Mouse (Mus musculus) layer of hippocampus, adult 9-11 months (tissue): ENCODE results near the gene Gm614.

Experiments
- DNase-seq: peaks from one replicate; pipeline ENCODE4 v3.0.0; 2022

The Gm614 gene

GRCm38 (mm10) chrX:101263892-101264291, at the start of gene Gm614:
Gene Gm614, minus strand, starts transcription at chrX:101263992.
- DNase-seq = no peak

- peak; percentile 47 for DNase-seq
Observed at GRCm38 (mm10) chrX:101309299-101309698, 45.5 kb upstream of the Gm614 start.

GRCm38 (mm10) chrX:101304646-101305045, 40.9 kb upstream of the Gm614 start:
- DNase-seq = no peak

- DNase-seq = no peak
Observed at GRCm38 (mm10) chrX:101301654-101302053, 37.9 kb upstream of the Gm614 start.

- DNase-seq = no peak
Observed at GRCm38 (mm10) chrX:101300427-101301030, 36.7 kb upstream of the Gm614 start.

- no peak for DNase-seq
Observed at GRCm38 (mm10) chrX:101299473-101300426, 36.0 kb upstream of the Gm614 start.

- peak; percentile 37 for DNase-seq
Observed at GRCm38 (mm10) chrX:101299055-101299454, 35.3 kb upstream of the Gm614 start, which contains the start of gene Nlgn3. Gene Nlgn3, plus strand, starts transcription at chrX:101299168.

GRCm38 (mm10) chrX:101290111-101290510, 26.3 kb upstream of the Gm614 start:
- no peak for DNase-seq

- DNase-seq = no peak
Observed at GRCm38 (mm10) chrX:101289037-101289436, 25.2 kb upstream of the Gm614 start.

GRCm38 (mm10) chrX:101288432-101288831, 24.6 kb upstream of the Gm614 start:
- no peak for DNase-seq

GRCm38 (mm10) chrX:101287543-101287942, 23.8 kb upstream of the Gm614 start:
- DNase-seq = no peak

GRCm38 (mm10) chrX:101285953-101286670, 22.3 kb upstream of the Gm614 start:
- no peak for DNase-seq

GRCm38 (mm10) chrX:101285534-101285933, 21.7 kb upstream of the Gm614 start:
- DNase-seq = peak; percentile 22

GRCm38 (mm10) chrX:101282813-101283212, 19.0 kb upstream of the Gm614 start:
- DNase-seq = no peak

- peak; percentile 86 for DNase-seq
Observed at GRCm38 (mm10) chrX:101273875-101274738, 10.3 kb upstream of the Gm614 start, which contains the start of gene Med12. Gene Med12, plus strand, starts transcription at chrX:101274030.

- DNase-seq = no peak
Observed at GRCm38 (mm10) chrX:101273410-101273809, 9.6 kb upstream of the Gm614 start.

GRCm38 (mm10) chrX:101268755-101269124, 4.9 kb upstream of the Gm614 start, which contains the start of gene Gm20489:
Gene Gm20489, minus strand, starts transcription at chrX:101269023.
- DNase-seq = no peak

GRCm38 (mm10) chrX:101268025-101268754, 4.4 kb upstream of the Gm614 start, which contains the start of gene Il2rg:
Gene Il2rg, minus strand, starts transcription at chrX:101268255.
- DNase-seq = no peak

GRCm38 (mm10) chrX:101266631-101267030, 2.8 kb upstream of the Gm614 start:
- no peak for DNase-seq

GRCm38 (mm10) chrX:101260441-101261325, 3.1 kb downstream of the Gm614 start:
- no peak for DNase-seq
